Mouse (Mus musculus) left cerebral cortex, postnatal 25 days (tissue): Measurements from ENCODE around the gene Rom1. TPM values are rescaled to one million over a fixed set of nuclear protein-coding genes. Genes with fewer than 3 reads are reported as not detected.
A peak's percentile ranks its signal among the peaks of the same experiment; 100 is the strongest.

Experiments
- DNase-seq, 2 experiments: peaks; one replicate each; pipeline ENCODE4 v3.0.0; 2022; ENCODE audit warnings: low spot score in 2 of 2, mixed read lengths in 1 of 2
- intact Hi-C: fragments of 180-260 bp; cut with DNase I; formaldehyde crosslinking; loops from one replicate; pipeline ENCODE4 v1.15.1; 2025
- total RNA-seq, 2 experiments: library from RNA; stranded (reverse); gene quantifications; 2 replicates each; pipeline ENCODE4 v1.2.3; 2021

Rom1 gene
- total RNA-seq, 2 experiments from 2014 or later: 5.7 TPM

- intact Hi-C loops: no loop called here
- no peak for DNase-seq
Observed at GRCm38 (mm10) chr19:8944062-8944461, 14.9 kb upstream of the Rom1 start.

- intact Hi-C loops: no loop called here
- DNase-seq: no peak
Observed at GRCm38 (mm10) chr19:8943047-8943446, 13.9 kb upstream of the Rom1 start.

- intact Hi-C loops: no loop called here
- peak; percentile 53 to 59 for DNase-seq
Observed at GRCm38 (mm10) chr19:8942276-8942964, 13.3 kb upstream of the Rom1 start.

- intact Hi-C loops: no loop called here
- DNase-seq: peak; percentile 93 to 96
Observed at GRCm38 (mm10) chr19:8941515-8942217, 12.5 kb upstream of the Rom1 start, which contains the start of gene Mta2. TSS of gene Mta2 (plus strand) at chr19:8941875.

- intact Hi-C loops: no loop called here
- DNase-seq: no peak
Observed at GRCm38 (mm10) chr19:8941136-8941514, 12.0 kb upstream of the Rom1 start.

- no peak for DNase-seq
- intact Hi-C loops: no loop called here
Observed at GRCm38 (mm10) chr19:8940526-8941133, 11.5 kb upstream of the Rom1 start.

GRCm38 (mm10) chr19:8936736-8937135, 7.6 kb upstream of the Rom1 start:
- no peak for DNase-seq
- intact Hi-C loops: no loop called here

GRCm38 (mm10) chr19:8930771-8931170, 1.6 kb upstream of the Rom1 start:
- no peak for DNase-seq
- intact Hi-C loops: no loop called here

- intact Hi-C loops: no loop called here
- DNase-seq: no peak
Observed at GRCm38 (mm10) chr19:8930117-8930516, 961 bp upstream of the Rom1 start.

- intact Hi-C loops: no loop called here
- no peak for DNase-seq
Observed at GRCm38 (mm10) chr19:8928689-8929223, 400 bp downstream of the Rom1 start.

- DNase-seq: no peak
- intact Hi-C loops: no loop called here
Observed at GRCm38 (mm10) chr19:8927891-8928525, 1.1 kb downstream of the Rom1 start.

GRCm38 (mm10) chr19:8926766-8927165, 2.4 kb downstream of the Rom1 start:
- DNase-seq: peak in 1 of 2 experiments; percentile 24
- intact Hi-C loops: no loop called here

- DNase-seq: no peak
- intact Hi-C loops: no loop called here
Observed at GRCm38 (mm10) chr19:8921741-8922140, 7.4 kb downstream of the Rom1 start.

- intact Hi-C loops: no loop called here
- DNase-seq: peak; percentile 27 to 35
Observed at GRCm38 (mm10) chr19:8920836-8921291, 8.3 kb downstream of the Rom1 start.

GRCm38 (mm10) chr19:8920073-8920736, 9.0 kb downstream of the Rom1 start, which contains the start of gene B3gat3:
TSS of gene B3gat3 (plus strand) at chr19:8920374.
- DNase-seq: peak; percentile 96 to 97
- intact Hi-C loops: no loop called here

- intact Hi-C loops: no loop called here
- no peak for DNase-seq
Observed at GRCm38 (mm10) chr19:8919684-8920072, 9.5 kb downstream of the Rom1 start.

- DNase-seq: no peak
- intact Hi-C loops: no loop called here
Observed at GRCm38 (mm10) chr19:8919000-8919399, 10.2 kb downstream of the Rom1 start.

- peak; percentile 28 to 85 for DNase-seq
- intact Hi-C loops: no loop called here
Observed at GRCm38 (mm10) chr19:8914212-8914611, 14.9 kb downstream of the Rom1 start.

GRCm38 (mm10) chr19:8911810-8912209, 17.3 kb downstream of the Rom1 start:
- intact Hi-C loops: loop anchor here (2.0 kb wide), 1 partner anchor 13 kb away; the partner anchor contains the start of gene Ganab
- peak; percentile 34 to 81 for DNase-seq
